Mouse (Mus musculus): Measurements from ENCODE around the gene Pgpep1.
A peak's percentile ranks its signal among the peaks of the same experiment; 100 is the strongest.

Pgpep1 gene

GRCm38 (mm10) chr8:70689892-70690390, 29.8 kb upstream of the Pgpep1 start:
- DNase-seq (ENCODE audit: low spot score) = no peak

GRCm38 (mm10) chr8:70688136-70688535, 27.9 kb upstream of the Pgpep1 start:
- DNase-seq (ENCODE audit: low spot score) = no peak

- no peak for DNase-seq (ENCODE audit: low spot score)
Measured at GRCm38 (mm10) chr8:70687576-70687975, 27.4 kb upstream of the Pgpep1 start.

- peak; percentile 79 for DNase-seq (ENCODE audit: low spot score)
Measured at GRCm38 (mm10) chr8:70684291-70684690, 24.1 kb upstream of the Pgpep1 start.

- no peak for DNase-seq (ENCODE audit: low spot score)
Measured at GRCm38 (mm10) chr8:70682692-70683091, 22.5 kb upstream of the Pgpep1 start.

GRCm38 (mm10) chr8:70682193-70682592, 22.0 kb upstream of the Pgpep1 start:
- DNase-seq (ENCODE audit: low spot score) = no peak

- DNase-seq (ENCODE audit: low spot score) = no peak
Measured at GRCm38 (mm10) chr8:70681410-70681809, 21.2 kb upstream of the Pgpep1 start.

GRCm38 (mm10) chr8:70680039-70680438, 19.9 kb upstream of the Pgpep1 start:
- no peak for DNase-seq (ENCODE audit: low spot score)

- DNase-seq (ENCODE audit: low spot score) = no peak
Measured at GRCm38 (mm10) chr8:70679404-70679803, 19.2 kb upstream of the Pgpep1 start.

- DNase-seq (ENCODE audit: low spot score) = no peak
Measured at GRCm38 (mm10) chr8:70678679-70679078, 18.5 kb upstream of the Pgpep1 start.

GRCm38 (mm10) chr8:70677451-70678080, 17.4 kb upstream of the Pgpep1 start:
- DNase-seq (ENCODE audit: low spot score) = no peak

- no peak for DNase-seq (ENCODE audit: low spot score)
Measured at GRCm38 (mm10) chr8:70675336-70675735, 15.1 kb upstream of the Pgpep1 start.

GRCm38 (mm10) chr8:70674716-70675115, 14.5 kb upstream of the Pgpep1 start:
- no peak for DNase-seq (ENCODE audit: low spot score)

GRCm38 (mm10) chr8:70674109-70674508, 13.9 kb upstream of the Pgpep1 start:
- DNase-seq (ENCODE audit: low spot score) = no peak

- peak; percentile 97 for DNase-seq (ENCODE audit: low spot score)
Measured at GRCm38 (mm10) chr8:70673079-70673856, 13.1 kb upstream of the Pgpep1 start, which contains the start of gene Lsm4. TSS of gene Lsm4 (plus strand) at chr8:70673248.

GRCm38 (mm10) chr8:70672325-70673078, 12.3 kb upstream of the Pgpep1 start:
- DNase-seq (ENCODE audit: low spot score) = no peak

GRCm38 (mm10) chr8:70671615-70672324, 11.6 kb upstream of the Pgpep1 start:
- no peak for DNase-seq (ENCODE audit: low spot score)

GRCm38 (mm10) chr8:70667071-70667470, 6.9 kb upstream of the Pgpep1 start:
- DNase-seq (ENCODE audit: low spot score) = peak; percentile 64

- DNase-seq (ENCODE audit: low spot score) = no peak
Measured at GRCm38 (mm10) chr8:70665599-70665998, 5.4 kb upstream of the Pgpep1 start.

- no peak for DNase-seq (ENCODE audit: low spot score)
Measured at GRCm38 (mm10) chr8:70664631-70665030, 4.4 kb upstream of the Pgpep1 start.

- DNase-seq (ENCODE audit: low spot score) = no peak
Measured at GRCm38 (mm10) chr8:70663691-70664090, 3.5 kb upstream of the Pgpep1 start.

All from layer of hippocampus, adult 11-12 months (tissue).